Mouse (Mus musculus) liver, embryonic 16.5 days (tissue): ENCODE data around the gene Tpt1. TPM values are rescaled to one million over a fixed set of nuclear protein-coding genes. Genes with fewer than 3 reads are reported as not detected.
"Not testable (repeated sequence)": the region's sequence is repeated elsewhere in the genome, so short reads cannot be mapped to it uniquely, and the experiment has no call there.

Experiments
- ATAC-seq: fragments of 200-750 bp; cut with Nextera tagmentation; 2 replicates; pipeline ENCODE4 v1.8.0; 2017; ENCODE audit warnings: low read depth, mild to moderate bottlenecking, moderate number of reproducible peaks, moderate library complexity
- H3K27ac ChIP-seq: fragments of 300-500 bp; sonication (generic); 2 replicates; pipeline ENCODE4 v1.5.1; 2014; ENCODE audit warnings: mild to moderate bottlenecking, low read length
- H3K27me3 ChIP-seq: fragments of 300-500 bp; sonication (generic); 2 replicates; pipeline ENCODE4 v1.6.1; 2014; ENCODE audit warnings: low read depth, low read length, mixed read lengths; ENCODE audit not compliant: control insufficient read depth, insufficient read depth
- H3K36me3 ChIP-seq: fragments of 300-500 bp; sonication (generic); 2 replicates; pipeline ENCODE4 v1.6.1; 2014; ENCODE audit warnings: mild to moderate bottlenecking; ENCODE audit not compliant: control insufficient read depth, insufficient read depth
- H3K4me1 ChIP-seq: fragments of 300-500 bp; sonication (generic); 2 replicates; pipeline ENCODE4 v1.6.1; 2014; ENCODE audit warnings: low read depth, low read length, mixed read lengths; ENCODE audit not compliant: control insufficient read depth
- H3K4me2 ChIP-seq: fragments of 300-500 bp; sonication (generic); 2 replicates; pipeline ENCODE4 v1.6.1; 2014; ENCODE audit warnings: low read depth, low read length, mixed read lengths
- H3K4me3 ChIP-seq: fragments of 300-500 bp; sonication (generic); 2 replicates; pipeline ENCODE4 v1.5.1; 2014; ENCODE audit warnings: low read depth, mild to moderate bottlenecking, low read length
- H3K9ac ChIP-seq: fragments of 300-500 bp; sonication (generic); 2 replicates; pipeline ENCODE4 v1.6.1; 2014; ENCODE audit warnings: low read depth, low read length
- H3K9me3 ChIP-seq: fragments of 300-500 bp; sonication (generic); replicated peaks from 2 replicates; pipeline ENCODE4 v1.6.1; 2016; ENCODE audit warnings: low read length; ENCODE audit not compliant: control insufficient read depth
- WGBS: fragments of 180-500 bp; shearing (Covaris S2); extraction: QIAGEN DNeasy Blood & Tissue Kit; methylation state at CpG from one replicate; pipeline ENCODE4 v1.1.7; 2014; ENCODE audit not compliant: insufficient replicate concordance; 5-methylcytosine and 5-hydroxymethylcytosine counted together
- polyA plus RNA-seq: library from polyadenylated mRNA; unstranded; fragments of >200 nt; fragmentation: Nextera tagmentation; extraction: Ambion mirVana; gene quantifications from 2 replicates; pipeline ENCODE4 v1.2.1, GENCODE M21; 2015

Tpt1 gene
- polyA plus RNA-seq, 1 experiment from 2014 or later, result 462 TPM

DNA sequence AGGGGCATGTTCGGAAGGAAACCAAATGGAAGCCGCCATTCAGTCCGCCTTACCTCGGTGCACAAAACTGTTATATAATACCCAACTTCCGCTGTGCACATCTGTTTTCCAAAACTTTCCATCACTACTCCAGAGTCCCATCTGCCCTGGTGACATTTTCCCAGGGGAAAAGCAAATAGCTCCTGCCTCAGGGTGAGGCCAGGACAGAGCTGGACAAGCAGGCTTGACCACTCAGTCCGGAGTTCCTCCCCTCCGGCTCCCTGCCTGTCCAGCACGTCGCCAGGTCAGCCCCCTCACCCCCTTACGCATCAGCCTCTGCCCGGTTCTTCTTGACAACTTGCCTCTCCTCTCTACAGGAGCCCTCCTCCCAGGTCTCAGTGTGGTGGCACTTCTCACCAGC lies 16.7 kb upstream of the Tpt1 start:
- Histone ChIP-seq H3K4me3 (peak overlapping the region; percentile 60), H3K27me3 (peaks cover 7% of the 10 kb centered on the region), H3K4me1 (peaks cover 29% of the 10 kb centered on the region), H3K9ac (peak overlapping the region; percentile 16; the same call in 1 of the 2 replicates), H3K36me3 (no peaks in the 10 kb centered on the region), H3K4me2 (peak overlapping the region; percentile 82), H3K27ac (no peak overlapping the region), H3K9me3 (no peaks in the 10 kb centered on the region)
- WGBS, result 53% methylated on average over 11 of the region's 11 CpGs
- ATAC-seq, result no peak

DNA sequence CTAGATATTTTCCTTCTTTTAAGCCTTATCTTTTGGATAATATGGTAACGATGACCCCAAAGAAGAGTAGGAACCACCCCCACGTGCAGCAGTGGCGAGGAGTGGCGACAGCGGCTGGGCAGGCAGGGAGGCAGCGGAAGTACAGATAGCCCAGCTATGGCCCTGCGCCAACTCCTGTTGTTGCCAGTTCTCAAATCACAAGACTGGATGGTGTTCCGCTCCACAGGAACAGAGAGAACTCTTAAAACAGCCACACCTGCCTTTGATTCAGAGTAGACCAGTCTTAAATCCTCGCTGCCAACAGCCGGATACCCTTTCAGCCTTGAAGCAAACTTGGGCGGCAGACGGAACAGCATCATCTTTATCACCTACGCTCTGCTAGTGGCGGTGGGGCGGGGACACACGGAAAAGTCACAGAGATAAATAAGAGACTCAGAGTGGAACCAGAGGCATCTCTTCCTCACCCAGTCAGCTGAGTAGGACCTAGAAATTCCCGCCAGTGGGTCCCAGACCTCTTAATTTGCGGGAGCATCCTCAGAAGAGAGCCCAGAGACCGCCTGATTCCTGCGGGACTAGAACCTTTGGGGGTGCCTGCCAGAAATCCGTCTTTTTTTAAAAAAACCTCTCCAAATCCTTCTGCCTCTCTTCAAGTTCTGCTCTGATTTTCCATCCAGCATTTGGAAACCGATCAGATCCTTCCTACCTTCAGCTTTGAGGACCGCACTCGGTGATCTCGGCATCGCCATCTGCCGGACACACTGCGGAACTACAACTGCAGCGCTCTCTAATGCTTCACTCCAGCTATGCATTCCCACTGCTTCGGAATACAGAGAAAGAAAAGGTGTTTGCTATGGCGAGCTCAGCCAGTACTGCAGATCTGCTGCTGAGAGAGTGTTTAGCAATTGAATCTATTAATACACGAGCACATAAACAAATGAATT lies 15.8 kb upstream of the Tpt1 start:
- H3K4me1 ChIP-seq, result peaks cover 38% of the 10 kb centered on the region
- peak overlapping the region; percentile 55 for H3K9ac ChIP-seq
- 4% methylated on average over 32 of the region's 32 CpGs for WGBS
- H3K27ac ChIP-seq, result peak overlapping the region; percentile 88
- peaks cover 7% of the 10 kb centered on the region for H3K27me3 ChIP-seq
- no peaks in the 10 kb centered on the region for H3K9me3 ChIP-seq
- H3K4me2 ChIP-seq, result peak overlapping the region; percentile 82
- H3K4me3 ChIP-seq, result peak overlapping the region; percentile 60
- no peaks in the 10 kb centered on the region for H3K36me3 ChIP-seq
- peak; percentile 79 for ATAC-seq

DNA sequence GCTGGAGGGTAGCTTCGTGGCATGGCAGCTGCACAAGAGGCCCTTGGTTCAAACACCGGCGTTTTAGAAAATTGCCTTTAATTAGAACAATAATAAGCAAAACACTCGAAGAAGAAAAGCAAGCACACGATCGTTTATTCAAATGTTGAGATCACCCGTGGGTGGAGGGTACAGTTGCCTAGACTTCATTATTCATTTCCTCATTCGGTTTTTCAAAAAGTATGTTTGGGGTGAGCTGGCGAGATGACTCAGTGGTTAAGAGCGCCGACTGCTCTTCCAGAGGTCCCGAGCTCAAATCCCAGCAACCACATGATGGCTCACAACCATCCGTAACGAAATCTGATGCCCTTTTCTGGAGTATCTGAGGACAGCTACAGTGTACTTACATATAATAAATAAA lies 15.1 kb upstream of the Tpt1 start:
- not testable (repeated sequence) for H3K27ac ChIP-seq, ATAC-seq, H3K27me3 ChIP-seq, H3K36me3 ChIP-seq, H3K9me3 ChIP-seq, H3K9ac ChIP-seq, H3K4me3 ChIP-seq
- Histone ChIP-seq H3K4me1 (peaks cover 41% of the 10 kb centered on the region), H3K4me2 (peak overlapping the region; percentile 82)
- WGBS, result 53% methylated on average over 14 of the region's 14 CpGs

DNA sequence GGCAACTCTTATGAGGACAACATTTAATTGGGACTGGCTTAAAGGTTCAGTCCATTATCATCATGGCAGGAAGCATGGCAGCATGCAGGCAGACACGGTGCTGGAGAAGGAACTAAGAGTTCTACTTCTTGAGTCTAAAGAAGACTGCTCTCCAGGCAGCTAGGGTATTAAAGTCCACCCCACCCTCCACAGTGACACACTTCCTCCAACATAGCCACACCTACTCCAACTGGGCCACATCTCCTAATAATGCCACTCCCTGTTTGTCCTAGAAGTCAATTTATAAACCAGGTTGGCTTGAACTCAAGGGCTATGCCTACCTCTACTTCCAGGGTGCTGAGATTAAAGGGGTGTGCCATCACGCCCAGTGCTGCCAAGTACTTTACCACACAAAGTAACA lies 12.9 kb upstream of the Tpt1 start:
- no peak for ATAC-seq
- H3K4me3 ChIP-seq, result no peak overlapping the region
- peaks cover 7% of the 10 kb centered on the region for H3K27me3 ChIP-seq
- H3K27ac ChIP-seq, result 0 out of 2 replicates have a peak overlapping the region, but pooled peaks have one; percentile 16
- H3K36me3 ChIP-seq, result no peaks in the 10 kb centered on the region
- H3K9ac ChIP-seq, result no peak overlapping the region
- H3K4me2 ChIP-seq, result peak overlapping the region; percentile 19; the same call in 1 of the 2 replicates
- H3K9me3 ChIP-seq, result no peaks in the 10 kb centered on the region
- WGBS, result 37% methylated on average over 2 of the region's 2 CpGs
- H3K4me1 ChIP-seq, result peaks cover 64% of the 10 kb centered on the region

DNA sequence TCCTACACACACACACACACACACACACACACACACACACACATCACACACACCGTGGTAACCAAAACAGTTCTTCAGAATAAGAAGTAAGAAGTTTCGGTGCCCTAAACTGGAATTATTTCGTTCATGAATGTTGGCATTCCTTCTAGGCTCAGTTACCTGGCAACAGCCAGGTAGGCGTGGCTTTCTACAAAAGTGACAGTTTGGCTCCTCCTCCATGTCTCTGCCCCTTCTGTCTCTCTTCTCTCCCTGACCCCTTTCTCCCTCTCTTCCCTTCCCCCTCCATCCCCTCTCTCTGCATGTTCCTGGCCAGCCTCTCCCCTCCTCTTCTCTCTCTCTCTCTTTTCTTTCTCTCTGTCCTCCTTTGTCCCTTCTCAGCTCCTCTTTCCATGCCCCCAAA lies 11.9 kb upstream of the Tpt1 start:
- ATAC-seq, result no peak
- peaks cover 71% of the 10 kb centered on the region for H3K4me1 ChIP-seq

DNA sequence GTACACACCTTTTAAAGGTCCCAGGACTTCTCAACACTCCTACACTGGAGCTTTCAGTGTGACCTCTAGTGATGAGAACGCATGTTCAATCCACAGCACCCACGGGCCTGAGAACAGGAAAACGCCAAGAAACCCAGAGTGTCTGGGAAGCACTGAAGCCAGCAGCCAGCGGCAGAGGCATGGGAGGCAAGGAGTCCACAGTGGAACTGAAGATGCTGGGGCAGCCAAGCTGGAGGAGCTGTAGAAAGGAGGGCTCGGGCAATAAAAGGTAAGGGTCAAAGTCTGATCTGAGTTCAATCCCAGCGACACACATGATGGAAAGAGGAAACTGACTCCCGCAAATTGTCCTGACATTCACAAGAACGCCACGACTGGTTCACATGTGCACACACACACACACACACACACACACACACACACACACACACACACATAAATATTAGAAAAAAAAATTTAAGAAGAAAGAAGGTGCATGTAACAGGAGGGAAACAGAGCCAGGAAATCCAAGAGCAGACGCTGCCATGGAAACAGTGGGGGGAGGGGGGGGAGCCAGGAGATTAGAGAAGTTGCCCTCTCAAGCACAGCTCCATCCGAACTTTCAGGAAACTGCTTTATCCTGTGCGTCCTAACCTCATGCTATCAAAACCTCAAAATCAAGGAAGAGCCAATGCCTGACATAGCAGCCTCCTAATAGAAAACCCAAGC lies 11.2 kb upstream of the Tpt1 start:
- Histone ChIP-seq H3K27ac (peak overlapping the region; percentile 91), H3K4me1 (peaks cover 68% of the 10 kb centered on the region), H3K9me3 (no peaks in the 10 kb centered on the region), H3K36me3 (no peaks in the 10 kb centered on the region), H3K27me3 (no peaks in the 10 kb centered on the region), H3K4me3 (peak overlapping the region; percentile 68), H3K4me2 (peak overlapping the region; percentile 99), H3K9ac (peak overlapping the region; percentile 87)
- 5% methylated on average over 12 of the region's 12 CpGs for WGBS
- peak; percentile 9 for ATAC-seq

More for the DNA sequence above, 11.9 kb upstream of the Tpt1 start:
- peak overlapping the region; percentile 99 for H3K4me2 ChIP-seq
- H3K4me3 ChIP-seq, result peak overlapping the region; percentile 68
- H3K27me3 ChIP-seq, result peaks cover 5% of the 10 kb centered on the region
- 54% methylated on average over 4 of the region's 4 CpGs for WGBS
- no peaks in the 10 kb centered on the region for H3K36me3 ChIP-seq
- peak overlapping the region; percentile 87; the same call in 1 of the 2 replicates for H3K9ac ChIP-seq
- peak overlapping the region; percentile 91 for H3K27ac ChIP-seq
- no peaks in the 10 kb centered on the region for H3K9me3 ChIP-seq

DNA sequence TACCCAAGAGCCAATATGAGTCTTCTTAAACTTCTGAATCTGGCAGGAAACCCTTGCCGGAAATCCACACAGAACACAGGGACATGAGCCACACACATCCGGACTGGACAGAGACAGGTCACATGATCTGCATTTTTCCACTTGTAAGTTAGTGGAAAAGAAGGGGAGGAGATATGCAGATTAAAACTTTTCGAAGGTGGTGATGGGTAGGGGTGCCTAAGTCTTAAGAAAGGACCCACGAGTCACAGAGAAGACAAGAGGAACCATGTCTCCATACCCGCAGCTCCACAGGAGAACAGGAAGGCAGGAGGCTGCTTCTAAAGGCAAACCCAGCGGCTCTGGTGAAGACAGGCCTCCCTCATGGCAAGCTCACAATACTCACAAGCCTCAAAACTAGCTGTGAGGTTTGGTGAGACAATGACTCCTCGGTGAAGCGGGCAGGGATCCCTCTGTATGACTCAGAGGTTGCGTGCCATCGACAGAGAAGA lies 10.6 kb upstream of the Tpt1 start:
- Histone ChIP-seq H3K4me1 (peaks cover 62% of the 10 kb centered on the region), H3K4me2 (peak overlapping the region; percentile 99), H3K4me3 (peak overlapping the region; percentile 68), H3K9ac (peak overlapping the region; percentile 87), H3K27me3 (no peaks in the 10 kb centered on the region), H3K9me3 (no peaks in the 10 kb centered on the region), H3K27ac (peak overlapping the region; percentile 91), H3K36me3 (no peaks in the 10 kb centered on the region)
- peak; percentile 76 for ATAC-seq
- 0% methylated on average over 10 of the region's 10 CpGs for WGBS

DNA sequence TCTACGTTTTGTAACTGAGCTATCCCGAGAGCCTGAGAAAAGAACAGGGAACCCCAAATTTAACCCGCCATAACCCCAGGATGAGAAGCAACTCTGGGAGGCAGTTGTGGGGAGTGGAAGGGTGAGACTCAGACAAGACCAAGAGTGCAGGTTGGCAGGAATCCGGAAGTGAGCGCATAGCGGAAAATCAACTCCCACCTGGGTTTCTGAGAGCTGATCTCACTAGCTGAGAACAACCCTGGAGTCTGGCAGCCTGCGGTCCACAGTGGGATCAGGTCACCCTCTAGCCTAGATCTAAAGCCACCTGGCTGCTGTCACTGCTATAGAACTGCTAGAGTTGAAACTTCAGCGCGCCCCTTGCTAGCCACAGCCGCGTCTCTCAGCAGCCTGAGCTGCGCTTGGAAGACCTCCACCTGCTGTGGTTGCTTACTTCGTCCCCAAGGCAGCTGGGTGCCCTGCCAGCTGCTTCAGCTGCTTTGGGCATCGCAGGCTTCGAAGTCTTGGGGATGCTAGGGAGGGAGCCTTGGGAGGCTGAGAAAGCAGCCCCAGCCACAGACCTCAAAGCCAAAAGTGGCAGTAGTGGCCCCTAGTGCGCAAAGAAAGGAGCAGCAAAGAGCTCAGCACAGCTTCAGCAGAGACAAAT lies 10.0 kb upstream of the Tpt1 start:
- Histone ChIP-seq H3K27me3 (no peaks in the 10 kb centered on the region), H3K4me1 (peaks cover 59% of the 10 kb centered on the region), H3K9me3 (no peaks in the 10 kb centered on the region), H3K4me3 (peak overlapping the region; percentile 68), H3K4me2 (peak overlapping the region; percentile 99), H3K27ac (peak overlapping the region; percentile 91), H3K9ac (peak overlapping the region; percentile 87), H3K36me3 (no peaks in the 10 kb centered on the region)
- ATAC-seq, result peak; percentile 46
- 0% methylated on average over 16 of the region's 16 CpGs for WGBS
